Mouse (Mus musculus): Measurements from ENCODE around the gene Gm34653.
"Not testable (repeated sequence)": the region's sequence is repeated elsewhere in the genome, so short reads cannot be mapped to it uniquely, and the experiment has no call there.

The Gm34653 gene

DNA sequence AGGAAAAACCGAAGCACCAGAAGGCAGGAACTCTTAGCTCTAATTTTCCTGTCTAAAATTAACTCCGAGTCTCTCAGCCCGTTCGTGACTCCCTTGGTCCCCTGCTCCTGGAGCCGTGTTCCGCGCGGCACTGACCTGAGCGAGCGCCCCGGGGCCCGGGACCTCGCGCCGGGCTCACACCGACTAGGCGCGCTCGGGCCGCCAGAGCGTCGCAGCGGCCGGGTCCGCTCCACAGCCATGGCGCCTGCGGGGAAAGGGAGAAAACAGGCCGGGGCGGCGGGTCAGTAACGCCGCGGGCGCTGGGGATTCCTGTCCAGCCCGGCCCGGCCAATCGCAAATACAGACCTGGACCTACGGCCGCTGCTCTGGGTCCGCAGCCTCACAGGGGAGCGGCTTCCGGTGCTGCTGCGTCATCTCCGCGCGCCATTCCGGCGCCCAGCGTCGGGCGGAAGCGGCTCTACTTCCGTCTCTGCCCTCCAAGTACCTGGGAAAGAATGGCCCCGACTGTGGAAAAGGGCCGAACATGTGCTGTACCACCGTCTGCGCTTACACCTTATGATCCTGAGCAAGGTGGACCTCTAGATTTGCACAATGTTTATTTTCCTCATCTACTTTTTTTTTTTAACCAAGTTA is 6.9 kb upstream of the Gm34653 start, which contains the start of gene Fbxw2:
Gene Fbxw2 (minus strand): TSS at position 485 of the 633 bp plus-strand sequence.
- peak; percentile 91 for DNase-seq

DNA sequence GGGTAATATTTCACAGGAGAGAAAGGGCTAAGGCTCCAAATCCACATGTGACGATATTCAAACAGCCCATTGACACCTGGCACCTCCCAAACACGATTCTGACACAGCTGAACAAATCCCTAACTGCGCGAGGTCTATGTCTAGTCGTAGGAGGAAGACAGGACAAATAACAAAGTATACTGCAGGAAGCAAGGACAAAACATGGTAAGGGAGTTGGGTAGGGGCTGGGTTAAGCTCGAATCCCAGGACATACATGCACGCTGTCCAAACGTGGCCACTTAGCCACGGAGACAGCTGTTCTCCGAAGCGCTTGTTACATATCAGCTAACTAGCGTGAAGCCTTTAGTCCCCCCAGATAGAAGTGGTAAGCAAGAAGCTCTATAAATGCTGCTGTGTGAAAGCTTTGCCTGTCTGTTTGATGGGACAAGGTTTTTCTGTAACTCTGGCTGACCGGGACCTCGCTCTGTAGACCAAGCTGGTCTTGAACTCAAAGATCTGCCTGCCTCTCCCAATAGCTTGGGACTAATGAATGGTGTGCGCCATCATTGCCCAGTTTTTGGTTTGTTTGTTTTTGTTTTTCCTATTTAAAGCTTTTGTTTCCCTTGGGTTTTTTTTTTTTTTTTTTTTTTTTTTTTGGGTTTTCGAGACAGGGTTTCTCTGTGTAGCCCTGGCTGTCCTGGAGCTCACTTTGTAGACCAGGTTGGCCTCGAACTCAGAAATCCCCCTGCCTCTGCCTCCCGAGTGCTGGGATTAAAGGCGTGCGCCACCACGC is 6.2 kb upstream of the Gm34653 start:
- DNase-seq: no peak

DNA sequence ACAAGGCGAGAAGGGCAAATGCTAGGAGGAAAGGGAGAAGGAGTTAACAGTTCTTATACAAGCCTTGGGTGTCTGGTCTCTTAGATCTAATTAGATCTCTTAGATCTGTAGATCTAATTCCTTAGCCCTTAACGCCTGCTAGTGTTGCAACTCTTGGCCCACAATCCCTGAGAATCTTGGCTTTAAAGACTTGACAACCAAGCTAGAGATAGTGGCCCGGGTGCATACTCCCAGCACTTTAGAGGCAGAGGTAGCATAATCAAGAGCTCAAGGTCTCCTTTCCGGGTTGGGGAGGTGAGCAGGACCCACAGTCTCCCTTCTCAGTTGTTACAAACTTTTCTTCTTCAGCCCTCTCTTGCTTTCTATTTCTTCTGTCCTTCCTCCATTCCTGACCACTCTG is 5.2 kb upstream of the Gm34653 start:
- no peak for DNase-seq

DNA sequence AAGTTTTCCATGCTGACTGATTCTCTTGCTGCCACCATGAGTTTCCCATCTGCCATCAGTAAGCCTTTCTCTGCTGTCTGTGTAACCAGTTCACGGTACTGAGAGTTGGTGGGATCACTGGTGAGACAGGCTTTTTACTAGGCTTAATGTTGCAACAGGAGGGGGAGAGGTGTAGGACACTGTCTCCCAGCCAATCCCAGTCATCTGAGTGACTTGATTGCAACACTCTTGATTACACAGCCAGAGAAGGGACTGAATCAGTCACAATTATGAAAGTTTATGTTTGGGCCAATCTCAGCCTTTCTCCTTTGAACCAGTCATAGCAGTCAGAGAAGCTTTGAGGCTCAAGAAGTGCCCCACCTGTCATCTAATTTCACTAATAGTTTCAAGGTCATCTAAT is 4.8 kb upstream of the Gm34653 start:
- DNase-seq: no peak

DNA sequence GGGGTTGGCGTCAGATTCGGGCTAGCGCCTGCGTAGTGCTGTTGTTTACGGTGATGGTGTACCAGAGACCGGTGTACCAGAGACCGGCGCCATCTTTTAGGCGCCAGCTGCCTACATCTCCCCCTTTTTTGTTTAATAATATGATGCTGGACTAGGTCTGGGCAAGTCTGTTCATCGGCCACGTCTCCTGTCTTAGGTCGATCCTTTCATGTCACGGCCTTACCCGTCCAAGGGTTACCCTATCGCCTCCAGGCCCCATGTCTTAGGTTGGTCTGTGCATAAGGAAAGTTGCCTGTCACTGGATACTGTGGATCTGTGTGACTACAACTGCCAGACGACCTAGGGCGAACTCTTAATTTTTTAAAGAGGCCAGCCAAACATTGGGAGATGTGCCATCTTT is 2.7 kb upstream of the Gm34653 start:
- not testable (repeated sequence) for DNase-seq

DNA sequence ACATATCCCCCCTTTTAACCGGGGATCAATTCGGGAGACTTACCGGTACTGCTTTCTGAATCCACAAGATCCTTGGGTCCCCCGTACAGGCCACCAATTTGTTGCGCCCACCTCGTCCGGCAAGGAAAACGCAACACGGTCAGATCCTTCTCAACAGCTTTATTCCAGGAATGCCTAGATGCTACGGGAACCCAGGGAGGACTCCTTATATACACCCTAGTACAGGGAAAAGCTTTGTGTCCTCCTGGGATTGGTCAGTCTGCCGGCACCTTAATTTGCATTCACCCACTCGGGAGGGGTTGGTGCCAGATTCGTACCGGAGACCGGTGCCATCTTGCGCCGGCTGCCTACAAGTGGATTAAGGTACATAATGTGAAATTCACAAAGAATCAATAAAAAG is 817 bp downstream of the Gm34653 start:
- no peak for DNase-seq

DNA sequence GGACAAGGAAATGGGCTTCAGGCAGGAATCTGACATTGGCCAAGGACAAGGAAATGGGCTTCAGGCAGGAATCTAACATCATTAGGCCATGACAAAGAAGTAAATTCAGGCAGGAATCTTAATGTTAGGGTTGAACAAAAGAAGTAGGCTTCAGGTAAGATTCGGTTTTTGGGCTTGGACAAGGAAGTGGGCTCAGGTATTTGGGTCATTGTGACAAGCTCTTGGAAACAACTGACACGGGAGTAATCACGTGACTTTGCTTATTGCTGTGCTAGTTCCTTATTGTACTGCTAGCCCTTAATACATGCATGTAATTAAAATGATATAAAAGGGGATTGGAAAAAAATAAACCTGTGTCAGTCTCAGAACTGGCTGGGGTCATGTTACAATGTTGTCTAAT is 2.9 kb downstream of the Gm34653 start:
- no peak for DNase-seq

DNA sequence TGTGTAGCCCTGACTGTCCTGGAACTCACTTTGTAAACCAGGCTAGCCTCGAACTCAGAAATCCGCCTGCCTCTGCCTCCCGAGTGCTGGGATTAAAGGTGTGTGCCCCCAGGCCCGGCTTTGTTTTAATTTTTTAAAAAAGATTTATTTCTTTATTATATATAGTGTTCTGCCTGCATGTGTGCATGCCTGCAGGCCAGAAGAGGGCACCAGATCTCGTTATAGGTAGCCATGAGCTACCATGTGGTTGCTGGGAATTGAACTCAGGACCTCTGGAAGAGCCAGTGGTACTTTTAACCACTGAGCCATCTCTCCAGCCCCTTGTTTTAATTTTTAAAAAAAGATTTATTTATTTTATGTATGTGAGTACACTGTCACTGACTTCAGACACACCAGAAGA is 7.3 kb downstream of the Gm34653 start:
- not testable (repeated sequence) for DNase-seq

DNA sequence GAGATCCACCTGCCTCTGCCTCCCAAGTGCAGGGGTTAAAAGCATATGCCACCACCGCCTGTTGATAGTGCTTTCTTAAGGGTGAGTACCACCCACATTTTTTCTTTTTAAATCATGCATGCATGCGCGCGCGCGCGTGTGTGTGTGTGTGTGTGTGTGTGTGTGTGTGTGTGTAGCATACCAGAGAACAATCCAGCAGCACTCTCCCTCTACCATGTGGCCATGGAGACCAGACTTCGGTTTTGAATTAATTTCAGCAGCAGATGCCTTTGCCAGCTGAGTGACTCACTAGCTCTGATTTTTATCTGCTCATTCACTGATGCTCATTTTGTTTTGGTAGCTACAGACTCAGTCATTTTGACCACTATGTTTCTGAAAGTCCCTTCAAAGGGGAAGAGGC is 8.9 kb downstream of the Gm34653 start:
- no peak for DNase-seq

DNA sequence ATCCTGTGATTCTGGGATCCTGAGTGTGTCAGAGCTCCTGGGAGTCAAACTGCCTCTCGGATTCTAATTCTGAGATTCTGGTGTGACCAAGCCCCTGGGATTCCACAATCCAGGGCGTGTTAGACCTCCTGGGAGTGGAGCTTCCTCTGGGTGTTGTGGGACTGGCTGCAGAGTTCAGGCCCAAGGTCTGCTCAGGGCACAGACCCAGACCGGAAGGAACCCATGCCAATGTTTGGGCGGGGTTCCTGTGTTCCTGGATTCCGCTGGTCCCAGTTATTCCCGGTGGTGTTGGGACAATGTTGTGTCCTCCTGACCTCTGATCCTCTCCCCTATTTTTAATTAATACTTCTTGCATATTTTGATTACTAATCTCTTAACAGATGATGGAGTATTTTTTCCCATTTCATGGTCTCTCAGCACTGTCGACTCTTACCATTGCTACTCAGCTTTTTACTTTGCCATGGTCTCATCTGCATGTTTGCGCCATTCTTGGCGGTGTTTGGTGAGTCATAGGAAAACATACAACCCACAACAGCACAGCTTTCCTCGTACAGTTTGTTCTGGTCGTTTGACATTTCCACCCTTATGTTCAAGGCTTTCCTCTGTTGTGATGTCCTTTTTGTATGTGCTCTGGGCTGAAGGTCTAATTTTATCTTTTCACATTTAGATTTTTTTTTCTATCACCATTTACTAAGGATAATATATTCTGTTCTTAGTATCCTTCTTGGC is 10.6 kb downstream of the Gm34653 start:
- peak; percentile 77 for DNase-seq

DNA sequence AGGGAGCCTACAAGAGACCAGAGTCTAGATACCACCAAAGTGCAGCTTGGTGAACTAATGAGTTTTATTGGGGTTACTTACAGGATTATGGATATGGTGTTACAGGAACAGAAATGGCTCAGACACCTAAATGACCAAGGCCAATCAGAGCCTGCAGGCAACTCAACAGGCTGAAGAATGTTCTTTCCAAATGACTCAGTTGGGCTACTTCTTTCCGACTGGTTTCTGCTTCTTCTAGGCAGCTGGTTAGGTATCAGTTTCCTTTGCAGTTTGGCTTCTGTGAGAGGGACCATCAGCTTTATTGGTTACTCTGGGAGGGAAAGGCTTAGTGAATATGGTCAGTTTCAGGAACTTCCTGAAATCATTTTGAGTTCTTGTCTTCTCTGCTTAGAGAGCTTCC is 14.9 kb downstream of the Gm34653 start:
- no peak for DNase-seq

DNA sequence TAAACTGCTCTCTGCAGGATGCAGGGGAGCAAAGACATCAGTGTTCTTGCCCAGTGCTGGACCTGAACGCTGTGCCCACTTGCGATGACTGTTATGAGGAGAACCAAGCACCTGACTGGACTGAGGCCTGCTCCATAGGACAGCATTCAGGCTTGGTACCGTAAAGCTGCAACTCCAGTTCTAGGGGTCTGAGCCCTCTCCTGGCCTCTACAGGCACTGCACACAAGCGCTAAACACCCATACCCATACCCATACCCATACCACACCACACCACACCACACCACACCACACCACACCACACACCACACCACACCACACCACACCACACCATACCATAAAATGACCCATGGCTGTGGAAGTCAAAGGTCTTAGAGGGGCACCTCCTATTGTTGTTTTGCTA is 22.5 kb downstream of the Gm34653 start:
- no peak for DNase-seq

DNA sequence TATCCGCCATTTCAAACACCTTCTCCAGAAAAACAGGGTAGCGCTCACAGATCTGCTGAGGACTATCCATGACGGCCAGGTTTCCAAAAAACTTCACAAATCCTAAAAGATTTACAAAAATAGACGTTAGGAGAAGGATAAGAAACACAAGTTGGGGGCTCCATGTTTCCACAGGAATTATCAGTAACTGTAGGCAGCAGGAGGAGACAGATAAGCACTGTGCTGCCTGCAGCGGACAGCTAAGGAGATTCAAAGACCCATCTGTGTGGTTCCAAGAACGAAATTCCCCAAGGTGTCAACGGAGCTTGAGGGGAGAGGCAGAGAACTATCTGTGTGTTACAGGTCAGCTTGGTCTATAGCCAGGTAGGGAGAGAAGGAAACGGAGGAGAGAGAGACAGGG is 24.9 kb downstream of the Gm34653 start:
- DNase-seq: no peak

DNA sequence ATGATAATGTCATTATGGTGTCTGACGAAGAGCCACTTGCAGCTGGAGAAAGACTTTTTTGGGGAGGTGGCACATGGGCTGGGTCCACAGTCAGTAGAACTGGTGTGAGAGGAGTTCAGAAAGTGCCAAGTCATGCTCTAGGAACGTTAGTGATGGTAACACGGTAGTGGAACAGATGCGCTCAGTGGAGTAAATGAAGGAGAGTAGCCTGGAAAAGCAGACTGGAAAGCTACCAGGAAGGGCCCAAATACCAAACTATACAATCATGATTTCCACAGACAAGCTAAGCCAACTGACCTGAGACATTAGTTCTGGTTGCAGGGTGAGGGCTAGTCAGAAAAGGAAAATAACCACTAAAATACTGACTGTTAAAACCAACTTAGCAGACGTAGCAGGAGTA is 36.9 kb downstream of the Gm34653 start:
- no peak for DNase-seq

DNA sequence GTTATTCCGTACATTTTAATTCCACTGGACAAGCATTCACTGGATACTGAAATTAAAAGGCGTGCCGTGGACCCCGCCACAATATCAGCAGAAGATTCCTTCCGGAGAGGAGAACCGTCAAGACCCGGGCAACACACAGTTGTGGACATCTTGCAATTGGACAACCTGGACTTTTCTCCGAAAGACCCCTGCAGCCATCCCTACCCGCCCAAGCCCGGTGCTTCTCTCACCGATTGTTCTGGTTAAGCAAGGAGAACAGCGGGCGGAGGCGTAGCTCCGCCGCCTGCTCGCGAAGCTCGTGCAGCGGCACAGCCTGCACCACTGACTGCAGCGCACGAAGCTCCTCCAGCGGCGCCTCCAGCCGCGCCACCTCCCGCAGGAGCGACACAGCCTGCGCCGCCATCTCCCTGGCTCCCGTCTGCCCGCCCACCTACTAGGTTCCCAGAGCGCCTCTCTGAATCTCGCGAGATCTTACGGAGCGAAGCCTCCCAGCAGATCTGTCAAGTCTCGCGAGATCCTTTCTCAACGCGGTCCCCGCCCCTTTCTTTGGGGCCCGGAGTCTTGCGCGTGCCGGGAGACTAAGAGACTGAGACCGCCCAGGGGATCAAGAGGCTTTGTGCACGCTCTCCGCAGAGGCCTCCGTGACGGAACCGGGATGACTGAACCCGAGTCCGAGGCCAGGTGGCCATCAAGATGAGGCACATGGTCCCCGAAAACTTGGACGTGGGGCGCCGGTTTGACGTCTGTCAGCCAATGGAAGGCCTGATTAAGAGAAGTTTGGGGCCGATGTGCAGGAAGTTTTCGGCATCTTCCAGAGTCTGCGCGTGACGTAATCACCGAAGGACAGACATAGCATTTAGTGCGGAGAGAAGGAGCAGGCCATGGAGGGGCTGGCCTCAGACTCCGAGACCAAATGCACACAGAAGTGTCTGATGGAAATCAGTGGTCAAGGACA is 38.0 kb downstream of the Gm34653 start:
- DNase-seq: peak; percentile 95

DNA sequence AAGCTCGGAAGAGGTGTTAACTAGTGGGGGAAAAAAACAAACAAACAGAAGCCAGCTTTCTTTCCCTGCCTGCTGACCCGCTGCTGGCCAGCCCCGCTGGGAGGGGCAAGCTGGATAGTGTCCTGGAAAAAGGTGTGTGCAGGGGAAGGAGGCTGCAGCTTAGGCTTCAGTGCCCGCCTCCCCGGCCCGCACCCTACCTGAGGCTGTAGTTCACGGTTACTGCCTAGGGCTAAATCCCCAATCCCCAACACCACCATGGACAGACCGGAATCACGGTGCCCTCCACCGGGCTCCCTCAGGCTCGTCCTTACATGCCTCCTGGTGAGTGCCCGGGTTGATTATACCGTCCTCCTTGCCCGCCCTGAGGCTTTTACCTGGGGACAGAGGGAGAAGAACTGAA is 41.5 kb downstream of the Gm34653 start, which contains the start of gene Cutal:
Gene Cutal (plus strand): TSS at position 126 of the 400 bp plus-strand sequence.
- peak; percentile 82 for DNase-seq

DNA sequence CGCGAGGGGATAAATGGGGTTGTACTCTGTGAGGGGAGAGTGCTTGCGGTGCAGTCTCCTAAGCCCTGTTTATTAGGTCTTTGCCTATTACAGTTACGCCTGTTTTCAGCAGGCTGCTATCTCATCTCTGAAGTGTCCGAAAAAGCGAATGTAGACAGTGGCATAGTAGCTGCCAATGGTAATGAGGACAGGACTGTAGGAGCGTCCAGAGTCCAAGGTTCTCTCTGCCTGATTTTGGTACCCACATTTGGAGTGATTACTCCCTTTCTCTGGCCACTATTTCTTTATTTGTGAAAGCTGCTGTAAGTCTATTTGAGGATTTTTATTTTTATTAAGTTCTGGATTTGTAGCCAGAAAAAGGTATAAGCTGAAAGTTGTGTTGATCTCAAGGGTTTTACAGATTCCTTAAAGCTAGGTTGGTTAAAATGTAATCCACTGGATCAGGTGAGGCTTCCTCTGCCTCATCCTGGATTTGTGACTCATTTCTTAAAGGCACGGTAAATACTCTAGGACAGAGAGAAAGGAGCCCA is 42.1 kb downstream of the Gm34653 start, which contains the start of gene Psmd5:
Gene Psmd5 (minus strand): TSS at position 153 of the 530 bp plus-strand sequence.
- peak; percentile 47 for DNase-seq

DNA sequence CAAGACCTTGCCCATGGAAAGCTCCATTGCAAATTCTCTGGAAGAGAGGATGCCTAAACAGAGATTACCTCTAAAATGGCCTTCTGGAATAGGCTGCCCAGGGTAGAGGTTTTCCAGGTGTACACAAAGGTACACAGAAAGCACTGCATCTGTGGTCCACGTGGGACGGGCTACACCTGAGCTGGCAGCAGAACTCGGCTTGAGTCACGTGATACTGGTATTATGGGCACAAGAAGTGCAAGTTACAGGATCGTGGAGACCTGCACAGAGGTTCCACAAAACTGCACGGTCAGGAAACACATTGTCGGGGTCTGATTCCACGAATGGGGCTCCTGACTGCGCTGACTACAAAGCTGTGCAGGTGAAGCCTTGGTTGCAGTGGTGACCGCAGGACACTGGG is 47.2 kb downstream of the Gm34653 start:
- DNase-seq: peak; percentile 46

DNA sequence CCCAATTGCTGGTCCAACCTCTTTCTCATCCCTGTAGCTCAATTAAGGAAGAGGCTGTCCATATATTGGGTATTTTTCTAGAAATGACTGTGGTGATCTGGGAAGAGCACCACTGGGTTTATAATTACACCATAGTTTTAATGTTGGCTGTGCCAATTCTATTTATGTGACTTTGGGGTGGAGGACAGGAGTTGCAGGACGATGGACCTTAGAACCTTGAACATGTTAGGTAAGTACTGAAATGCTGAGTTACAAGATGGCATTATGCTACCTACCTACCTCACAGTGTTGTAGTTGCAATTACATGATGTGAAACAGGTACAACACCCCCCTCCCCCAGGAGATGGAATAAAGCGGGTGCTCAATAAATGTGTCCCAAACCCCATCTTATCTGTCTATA is 50.0 kb downstream of the Gm34653 start:
- no peak for DNase-seq

DNA sequence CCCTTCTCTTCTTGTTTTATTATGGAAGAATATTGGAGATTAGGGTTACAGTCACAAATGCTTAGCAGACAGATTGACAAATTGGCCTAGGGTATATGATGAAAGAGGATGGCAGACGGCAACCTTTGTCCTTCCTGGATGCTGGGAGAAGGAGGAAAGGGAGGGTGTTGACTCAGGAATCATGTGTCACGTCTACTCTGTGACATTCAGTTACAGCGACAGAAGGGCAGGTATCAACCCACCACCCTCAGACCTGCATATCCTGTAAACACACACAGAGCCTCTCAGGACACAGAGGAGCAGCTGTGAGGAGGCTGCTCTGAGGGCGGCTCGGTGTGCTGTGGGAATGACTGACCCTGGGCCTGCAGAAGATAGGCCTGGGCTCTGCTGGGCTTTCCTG is 50.4 kb downstream of the Gm34653 start:
- DNase-seq: no peak

DNA sequence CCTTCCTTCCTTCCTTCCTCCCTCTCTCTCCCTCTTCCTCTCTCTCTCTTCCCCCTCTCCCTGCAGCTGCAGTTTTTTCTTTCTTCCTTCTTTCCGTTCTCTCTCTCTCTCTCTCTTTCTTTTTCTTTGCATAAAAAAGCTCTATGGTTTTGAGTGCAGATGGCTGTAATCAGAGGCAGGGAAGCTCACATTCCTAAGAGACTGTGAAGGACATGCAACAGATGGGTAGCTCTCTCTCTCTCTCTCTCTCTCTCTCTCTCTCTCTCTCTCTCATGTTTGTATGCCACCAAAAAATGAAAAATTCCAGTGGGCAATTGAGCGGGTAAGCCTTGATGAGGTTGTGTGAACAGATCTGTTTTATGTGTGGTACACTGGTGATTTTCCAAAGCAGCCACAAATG is 51.4 kb downstream of the Gm34653 start:
- no peak for DNase-seq

Measured in kidney, adult 11 months (tissue).